Mouse (Mus musculus) testis, postnatal 14 days (tissue): Measurements from ENCODE around the gene Smurf2.
"Not testable (repeated sequence)": the region's sequence is repeated elsewhere in the genome, so short reads cannot be mapped to it uniquely, and the experiment has no call there.

Source experiments
- DNase-seq: peaks from one replicate; pipeline ENCODE4 v3.0.0; 2021; ENCODE audit warnings: low spot score

The Smurf2 gene

GRCm38 (mm10) chr11:106812410-106813136 is 107.9 kb downstream of the Smurf2 start:
- no peak for DNase-seq

GRCm38 (mm10) chr11:106807442-106807841 is 113.1 kb downstream of the Smurf2 start:
- not testable (repeated sequence) for DNase-seq

- DNase-seq = no peak
Measured at GRCm38 (mm10) chr11:106802069-106802627, 118.4 kb downstream of the Smurf2 start.

- DNase-seq = no peak
Measured at GRCm38 (mm10) chr11:106795679-106796078, 124.8 kb downstream of the Smurf2 start.

GRCm38 (mm10) chr11:106793846-106794245 is 126.7 kb downstream of the Smurf2 start:
- DNase-seq = no peak

- DNase-seq = no peak
Measured at GRCm38 (mm10) chr11:106789649-106790048, 130.9 kb downstream of the Smurf2 start.

GRCm38 (mm10) chr11:106788775-106789459 is 131.6 kb downstream of the Smurf2 start, which contains the start of the genes Ddx5 and Cep95:
Ddx5 (minus strand) TSS chr11:106789185.
Cep95 (plus strand) TSS chr11:106789252.
- peak; percentile 99 for DNase-seq

GRCm38 (mm10) chr11:106788026-106788774 is 132.3 kb downstream of the Smurf2 start:
- DNase-seq = peak; percentile 99

GRCm38 (mm10) chr11:106787131-106788025 is 133.1 kb downstream of the Smurf2 start:
- DNase-seq = peak; percentile 87

GRCm38 (mm10) chr11:106785043-106785442 is 135.5 kb downstream of the Smurf2 start:
- no peak for DNase-seq

- DNase-seq = no peak
Measured at GRCm38 (mm10) chr11:106784476-106784875, 136.0 kb downstream of the Smurf2 start.

GRCm38 (mm10) chr11:106782841-106783764 is 137.4 kb downstream of the Smurf2 start:
- DNase-seq = no peak

GRCm38 (mm10) chr11:106782271-106782670 is 138.2 kb downstream of the Smurf2 start:
- DNase-seq = not testable (repeated sequence)

- DNase-seq = no peak
Measured at GRCm38 (mm10) chr11:106780590-106781220, 139.8 kb downstream of the Smurf2 start.

GRCm38 (mm10) chr11:106780089-106780425 is 140.5 kb downstream of the Smurf2 start:
- DNase-seq = no peak

- DNase-seq = peak; percentile 91
Measured at GRCm38 (mm10) chr11:106779388-106780088, 141.0 kb downstream of the Smurf2 start, which contains the start of gene Polg2. Polg2 (minus strand) TSS chr11:106779537.

- no peak for DNase-seq
Measured at GRCm38 (mm10) chr11:106778589-106779387, 141.7 kb downstream of the Smurf2 start.

- DNase-seq = no peak
Measured at GRCm38 (mm10) chr11:106778132-106778531, 142.4 kb downstream of the Smurf2 start.
